In genomic region chr5:52339134-52339533, GRCm38 (mm10) we compare ENCODE assay signal across 28 mouse cellular contexts. TPM values are rescaled to one million over a fixed set of nuclear protein-coding genes. Genes with fewer than 3 reads are reported as not detected.
DNase-seq lines count a peak whose midpoint lies in the region; ATAC-seq lines count a peak whose summit lies in the region.
"Had no signal": no experiment of that assay in that cellular context is flagged by ENCODE, and none has a peak within 500 bp of the region (broad histone marks: within the 10 kb centered on the region; RNA-seq: fewer than 3 reads in every experiment).

No protein-coding gene starts in this region.

- no peak overlapping the region for H3K4me2 ChIP-seq in stomach, embryonic 16.5 days (ENCODE audit: low read depth, low read length)
- no peak overlapping the region for H3K4me2 ChIP-seq in heart, embryonic 11.5 days
- H3K4me2 ChIP-seq: embryonic facial prominence, embryonic 12.5 days; embryonic facial prominence, embryonic 15.5 days; heart, embryonic 12.5 days; heart, embryonic 15.5 days; hindbrain, embryonic 14.5 days had no signal

- H3K9me3 ChIP-seq in stomach, embryonic 16.5 days (replicated peaks; ENCODE audit: control insufficient read depth, low read length) = no peaks in the 10 kb centered on the region
- no peaks in the 10 kb centered on the region for H3K9me3 ChIP-seq in heart, embryonic 11.5 days (replicated peaks; ENCODE audit: control insufficient read depth, low read length)
- H3K9me3 ChIP-seq: embryonic facial prominence, embryonic 12.5 days; embryonic facial prominence, embryonic 15.5 days; heart, embryonic 12.5 days; heart, embryonic 15.5 days had no signal

- H3K36me3 ChIP-seq in stomach, embryonic 16.5 days (ENCODE audit: control insufficient read depth, insufficient read depth, low read length) = no peaks in the 10 kb centered on the region
- no peaks in the 10 kb centered on the region for H3K36me3 ChIP-seq in heart, embryonic 11.5 days (ENCODE audit: control insufficient read depth, insufficient read depth, low read length)
- H3K36me3 ChIP-seq: embryonic facial prominence, embryonic 12.5 days; embryonic facial prominence, embryonic 15.5 days; G1E; heart, embryonic 12.5 days; heart, embryonic 15.5 days had no signal

- WGBS in stomach, embryonic 16.5 days = 74% methylated on average over 2 of the region's 2 CpGs
- 52% methylated on average over 2 of the region's 2 CpGs for WGBS in heart, embryonic 11.5 days (ENCODE audit: insufficient replicate concordance)

- no peak overlapping the region for H3K27ac ChIP-seq in stomach, embryonic 16.5 days (ENCODE audit: low read length)
- H3K27ac ChIP-seq in heart, embryonic 11.5 days (ENCODE audit: low read depth, low read length) = no peak overlapping the region
- H3K27ac ChIP-seq: embryonic facial prominence, embryonic 12.5 days; embryonic facial prominence, embryonic 15.5 days; gastrocnemius, adult 2 months; heart, embryonic 15.5 days; hindbrain, embryonic 14.5 days had no signal

- no peak overlapping the region for H3K9ac ChIP-seq in stomach, embryonic 16.5 days (ENCODE audit: low read length)
- no peak overlapping the region for H3K9ac ChIP-seq in heart, embryonic 11.5 days (ENCODE audit: low read depth, low read length)
- H3K9ac ChIP-seq: embryonic facial prominence, embryonic 12.5 days; embryonic facial prominence, embryonic 15.5 days; forebrain, postnatal 0 days; heart, embryonic 12.5 days; heart, embryonic 15.5 days; hindbrain, embryonic 14.5 days had no signal

- DNase-seq in kidney, adult 11 months = peak; percentile 13
- no peak for DNase-seq in kidney, postnatal 10 days
- DNase-seq in kidney, postnatal 36 days = peak; percentile 34 to 39
- no peak for DNase-seq in kidney, adult 9 months
- no peak for DNase-seq in embryo, embryonic 9.5 days (ENCODE audit: extremely low spot score)
- DNase-seq: adrenal gland, postnatal 10 days; adrenal gland, postnatal 36 days; B cell, adult 2 months; cerebellum, adult 18-20 months; cerebellum, adult 9-10 months; cerebellum, postnatal 14 days; forebrain, postnatal 0 days; gastrocnemius, adult 2 months; gastrocnemius, postnatal 14 days; heart, adult 11 months; heart, postnatal 10 days; heart, postnatal 4 days had no signal

- H3K27me3 ChIP-seq in stomach, embryonic 16.5 days (ENCODE audit: control insufficient read depth, insufficient read depth, low read length) = no peaks in the 10 kb centered on the region
- H3K27me3 ChIP-seq in heart, embryonic 11.5 days (ENCODE audit: control insufficient read depth, insufficient read depth, low read length) = no peaks in the 10 kb centered on the region
- H3K27me3 ChIP-seq: CH12.LX; embryonic facial prominence, embryonic 12.5 days; embryonic facial prominence, embryonic 15.5 days; heart, embryonic 12.5 days; heart, embryonic 15.5 days; Patski had no signal

- 0 out of 2 replicates have a peak, but pooled peaks have one; percentile 33 for ATAC-seq in stomach, embryonic 16.5 days (ENCODE audit: insufficient read depth, low FRiP score)
- no peak for ATAC-seq in heart, embryonic 11.5 days (replicated peaks; ENCODE audit: insufficient number of reproducible peaks, low FRiP score, low TSS enrichment)
- ATAC-seq: forebrain, embryonic 14.5 days; forebrain, postnatal 0 days; Patski had no signal

- H3K4me1 ChIP-seq in stomach, embryonic 16.5 days (ENCODE audit: control insufficient read depth, insufficient read depth, low read length) = no peaks in the 10 kb centered on the region
- no peaks in the 10 kb centered on the region for H3K4me1 ChIP-seq in heart, embryonic 11.5 days (ENCODE audit: control insufficient read depth, insufficient read depth, low read length)
- H3K4me1 ChIP-seq: embryonic facial prominence, embryonic 12.5 days; embryonic facial prominence, embryonic 15.5 days; heart, embryonic 12.5 days; heart, embryonic 15.5 days had no signal

- H3K4me3 ChIP-seq in stomach, embryonic 16.5 days (replicated peaks; ENCODE audit: low read length) = no peak overlapping the region
- H3K4me3 ChIP-seq in heart, embryonic 11.5 days (ENCODE audit: low read depth, low read length) = no peak overlapping the region
- H3K4me3 ChIP-seq: embryonic facial prominence, embryonic 12.5 days; embryonic facial prominence, embryonic 15.5 days; gastrocnemius, adult 2 months; heart, embryonic 12.5 days; heart, embryonic 15.5 days had no signal

RNA-seq across cellular contexts. Expression of gene Sod3, which starts 24.5 kb away (rescaled TPM):
- polyA plus RNA-seq in stomach, embryonic 16.5 days (2015; fragmentation: Nextera tagmentation; extraction: Ambion mirVana) = 2.5 and 2.8 TPM in 2 replicates
- polyA plus RNA-seq in heart, embryonic 11.5 days (2014; fragmentation: Nextera tagmentation; extraction: Ambion mirVana) = 0.06 and 0.26 TPM in 2 replicates
- polyA plus RNA-seq: G1E had no signal

Comparison
In these comparisons a context has a peak if more than half of its experiments do, and no peak if none do; other contexts are left out.
1. DNase-seq: peak in kidney, adult 11 months (single experiment) and kidney, postnatal 36 days (2 of 2); none in kidney, postnatal 10 days (single experiment), kidney, adult 9 months (single experiment) and embryo, embryonic 9.5 days (single experiment).